Mouse (Mus musculus) stomach, embryonic 14.5 days (tissue): ENCODE results near the gene Parvb. TPM values are rescaled to one million over a fixed set of nuclear protein-coding genes. Genes with fewer than 3 reads are reported as not detected.
A peak's percentile ranks its signal among the peaks of the same experiment; 100 is the strongest.

Source experiments
- ATAC-seq: fragments of 200-750 bp; cut with Nextera tagmentation; 2 replicates; pipeline ENCODE4 v1.8.0; 2017; ENCODE audit warnings: low read depth, moderate TSS enrichment; ENCODE audit not compliant: insufficient number of reproducible peaks, insufficient read depth, low FRiP score
- H3K27ac ChIP-seq: fragments of 300-500 bp; sonication (generic); 2 replicates; pipeline ENCODE4 v1.5.1; 2014; ENCODE audit warnings: mild to moderate bottlenecking, low read length, moderate library complexity, mixed read lengths
- H3K27me3 ChIP-seq: fragments of 300-500 bp; sonication (generic); 2 replicates; pipeline ENCODE4 v1.6.1; 2014; ENCODE audit warnings: low read length, control low read depth, mixed read lengths; ENCODE audit not compliant: control insufficient read depth, insufficient read depth
- H3K36me3 ChIP-seq: fragments of 300-500 bp; sonication (generic); 2 replicates; pipeline ENCODE4 v1.6.1; 2014; ENCODE audit warnings: mild to moderate bottlenecking, control low read depth, low read length, moderate library complexity, mixed read lengths; ENCODE audit not compliant: control insufficient read depth, insufficient read depth
- H3K4me1 ChIP-seq: fragments of 300-500 bp; sonication (generic); 2 replicates; pipeline ENCODE4 v1.6.1; 2014; ENCODE audit warnings: low read length, control low read depth, mixed read lengths; ENCODE audit not compliant: control insufficient read depth, insufficient read depth
- H3K4me2 ChIP-seq: fragments of 300-500 bp; sonication (generic); replicated peaks from 2 replicates; pipeline ENCODE4 v1.6.1; 2014; ENCODE audit warnings: low read depth, low read length, control low read depth
- H3K4me3 ChIP-seq: fragments of 300-500 bp; sonication (generic); 2 replicates; pipeline ENCODE4 v1.5.1; 2014; ENCODE audit warnings: low read depth, low read length, control low read depth
- H3K9ac ChIP-seq: fragments of 300-500 bp; sonication (generic); replicated peaks from 2 replicates; pipeline ENCODE4 v1.6.1; 2014; ENCODE audit warnings: low read depth, mild to moderate bottlenecking, control low read depth, low read length, moderate library complexity, mixed read lengths
- H3K9me3 ChIP-seq: fragments of 300-500 bp; sonication (generic); 2 replicates; pipeline ENCODE4 v1.6.1; 2016; ENCODE audit warnings: low read depth, low read length, control low read depth; ENCODE audit not compliant: control insufficient read depth
- WGBS: fragments of 180-500 bp; shearing (Covaris S2); extraction: QIAGEN DNeasy Blood & Tissue Kit; methylation state at CpG from one replicate; pipeline ENCODE4 v1.1.7; 2014; 5-methylcytosine and 5-hydroxymethylcytosine counted together
- polyA plus RNA-seq: library from polyadenylated mRNA; unstranded; fragments of >200 nt; fragmentation: Nextera tagmentation; extraction: Ambion mirVana; gene quantifications from 2 replicates; pipeline ENCODE4 v1.2.1, GENCODE M21; 2014

The Parvb gene
- polyA plus RNA-seq, 1 experiment from 2014 or later = 4.4 TPM

- Histone ChIP-seq H3K4me3 (no peak overlapping the region), H3K27ac (no peak overlapping the region), H3K9ac (no peak overlapping the region), H3K27me3 (no peaks in the 10 kb centered on the region), H3K4me2 (no peak overlapping the region), H3K4me1 (peaks cover 17% of the 10 kb centered on the region), H3K36me3 (no peaks in the 10 kb centered on the region), H3K9me3 (no peaks in the 10 kb centered on the region)
- 73% methylated on average over 10 of the region's 10 CpGs for WGBS
- ATAC-seq = no peak
These were observed 63.4 kb downstream of the Parvb start for GRCm38 (mm10) chr15:84295225-84295624.

GRCm38 (mm10) chr15:84297454-84297853 lies 65.6 kb downstream of the Parvb start:
- no peak for ATAC-seq
- H3K36me3 ChIP-seq = no peaks in the 10 kb centered on the region

GRCm38 (mm10) chr15:84298804-84299370 lies 67.0 kb downstream of the Parvb start:
- Histone ChIP-seq H3K36me3 (no peaks in the 10 kb centered on the region), H3K4me3 (no peak overlapping the region), H3K27me3 (no peaks in the 10 kb centered on the region), H3K4me2 (no peak overlapping the region), H3K9me3 (no peaks in the 10 kb centered on the region), H3K9ac (no peak overlapping the region), H3K4me1 (peaks cover 39% of the 10 kb centered on the region), H3K27ac (no peak overlapping the region)
- 0 out of 2 replicates have a peak, but pooled peaks have one; percentile 16 for ATAC-seq
- 28% methylated on average over 13 of the region's 13 CpGs for WGBS

More at GRCm38 (mm10) chr15:84297454-84297853, 65.6 kb downstream of the Parvb start:
- Histone ChIP-seq H3K9ac (no peak overlapping the region), H3K4me3 (no peak overlapping the region), H3K4me1 (peaks cover 39% of the 10 kb centered on the region), H3K27ac (no peak overlapping the region), H3K9me3 (no peaks in the 10 kb centered on the region), H3K4me2 (no peak overlapping the region), H3K27me3 (no peaks in the 10 kb centered on the region)
- WGBS = 50% methylated on average over 8 of the region's 8 CpGs

GRCm38 (mm10) chr15:84299662-84300333 lies 68.0 kb downstream of the Parvb start:
- H3K36me3 ChIP-seq = no peaks in the 10 kb centered on the region
- no peak overlapping the region for H3K9ac ChIP-seq
- no peaks in the 10 kb centered on the region for H3K27me3 ChIP-seq
- no peak overlapping the region for H3K4me3 ChIP-seq
- H3K9me3 ChIP-seq = no peaks in the 10 kb centered on the region
- H3K4me1 ChIP-seq = peaks cover 39% of the 10 kb centered on the region
- H3K27ac ChIP-seq = no peak overlapping the region
- no peak for ATAC-seq
- no peak overlapping the region for H3K4me2 ChIP-seq
- WGBS = 38% methylated on average over 9 of the region's 9 CpGs

GRCm38 (mm10) chr15:84300591-84300990 lies 68.7 kb downstream of the Parvb start:
- no peak for ATAC-seq
- H3K36me3 ChIP-seq = no peaks in the 10 kb centered on the region
- H3K4me2 ChIP-seq = no peak overlapping the region
- H3K9ac ChIP-seq = no peak overlapping the region
- 61% methylated on average over 2 of the region's 2 CpGs for WGBS
- H3K9me3 ChIP-seq = no peaks in the 10 kb centered on the region
- H3K27me3 ChIP-seq = no peaks in the 10 kb centered on the region
- H3K4me1 ChIP-seq = peaks cover 39% of the 10 kb centered on the region
- H3K4me3 ChIP-seq = no peak overlapping the region
- peak overlapping the region; percentile 39; the same call in 1 of the 2 replicates for H3K27ac ChIP-seq

GRCm38 (mm10) chr15:84301026-84301425 lies 69.2 kb downstream of the Parvb start:
- 11% methylated on average over 7 of the region's 7 CpGs for WGBS
- Histone ChIP-seq H3K27ac (peak overlapping the region; percentile 39; the same call in 1 of the 2 replicates), H3K4me2 (no peak overlapping the region)

GRCm38 (mm10) chr15:84301641-84302420 lies 70.0 kb downstream of the Parvb start:
- Histone ChIP-seq H3K4me2 (no peak overlapping the region), H3K4me3 (no peak overlapping the region), H3K9ac (no peak overlapping the region), H3K4me1 (peaks cover 39% of the 10 kb centered on the region), H3K36me3 (no peaks in the 10 kb centered on the region), H3K9me3 (no peaks in the 10 kb centered on the region), H3K27me3 (no peaks in the 10 kb centered on the region), H3K27ac (0 out of 2 replicates have a peak overlapping the region, but pooled peaks have one; percentile 15)
- no peak for ATAC-seq
- WGBS = 48% methylated on average over 8 of the region's 8 CpGs

More at GRCm38 (mm10) chr15:84301026-84301425, 69.2 kb downstream of the Parvb start:
- no peak overlapping the region for H3K9ac ChIP-seq
- H3K36me3 ChIP-seq = no peaks in the 10 kb centered on the region
- no peak overlapping the region for H3K4me3 ChIP-seq
- H3K4me1 ChIP-seq = peaks cover 39% of the 10 kb centered on the region
- ATAC-seq = no peak
- no peaks in the 10 kb centered on the region for H3K27me3 ChIP-seq
- H3K9me3 ChIP-seq = no peaks in the 10 kb centered on the region

- ATAC-seq = no peak
- Histone ChIP-seq H3K9me3 (no peaks in the 10 kb centered on the region), H3K9ac (no peak overlapping the region), H3K27ac (no peak overlapping the region; the same call in 1 of the 2 replicates), H3K4me3 (no peak overlapping the region), H3K4me2 (no peak overlapping the region), H3K4me1 (peaks cover 39% of the 10 kb centered on the region), H3K27me3 (no peaks in the 10 kb centered on the region), H3K36me3 (no peaks in the 10 kb centered on the region)
- WGBS = 59% methylated on average over 10 of the region's 10 CpGs
These were observed 71.4 kb downstream of the Parvb start for GRCm38 (mm10) chr15:84303264-84303663.
